Mouse (Mus musculus) kidney, adult 2 months (tissue): Measurements from ENCODE around the gene Paxip1. TPM values are rescaled to one million over a fixed set of nuclear protein-coding genes. Genes with fewer than 3 reads are reported as not detected.
A peak's percentile ranks its signal among the peaks of the same experiment; 100 is the strongest.

Source experiments
- DNase-seq: peaks from one replicate; pipeline ENCODE4 v3.0.0; 2021
- H3K27ac ChIP-seq: fragments of 200-500 bp; 2 replicates; pipeline ENCODE4 v1.5.1; 2012; ENCODE audit warnings: low read depth, low read length, control low read depth, inconsistent platforms; ENCODE audit not compliant: insufficient read depth
- H3K27me3 ChIP-seq: fragments of 200-500 bp; replicated peaks from 2 replicates; pipeline ENCODE4 v1.6.1; 2012; ENCODE audit warnings: mild to moderate bottlenecking, moderate library complexity, low read length, inconsistent platforms; ENCODE audit not compliant: control insufficient read depth, insufficient read depth
- H3K36me3 ChIP-seq: fragments of 200-500 bp; 2 replicates; pipeline ENCODE4 v1.6.1; 2012; ENCODE audit warnings: mild to moderate bottlenecking, moderate library complexity, low read length, inconsistent platforms; ENCODE audit not compliant: control insufficient read depth, insufficient read depth
- H3K4me1 ChIP-seq: fragments of 200-500 bp; 2 replicates; pipeline ENCODE4 v1.6.1; 2011; ENCODE audit warnings: low read length; ENCODE audit not compliant: control insufficient read depth, insufficient read depth
- H3K4me3 ChIP-seq: fragments of 200-500 bp; 2 replicates; pipeline ENCODE4 v1.5.1; 2011; ENCODE audit warnings: mild to moderate bottlenecking, low read depth, low read length, control low read depth; ENCODE audit not compliant: insufficient read depth
- CTCF ChIP-seq: fragments of 200-500 bp; conservative IDR thresholded peaks from 2 replicates; pipeline ENCODE4 v1.5.1; 2011; ENCODE audit warnings: low read depth, mild to moderate bottlenecking, control low read depth, low read length, moderate library complexity, mixed read lengths; ENCODE audit not compliant: insufficient read depth, insufficient read length
- POLR2A ChIP-seq: fragments of 200-500 bp; IDR thresholded peaks from one replicate; pipeline ENCODE4 v1.6.1; 2011; ENCODE audit warnings: low read depth, low read length, control low read depth
- WGBS: fragments of 180-500 bp; shearing (Covaris S2); methylation state at CpG from one replicate; pipeline ENCODE4 v1.1.7; 2018; 5-methylcytosine and 5-hydroxymethylcytosine counted together
- polyA plus RNA-seq: library from polyadenylated mRNA; depleted of rRNA; stranded (reverse); fragments of >200 nt; gene quantifications from 2 replicates; pipeline ENCODE4 v1.2.3, GENCODE M21; 2012; rRNA removed

The Paxip1 gene
- 18.1 and 18.6 TPM in 2 replicates for polyA plus RNA-seq

DNA sequence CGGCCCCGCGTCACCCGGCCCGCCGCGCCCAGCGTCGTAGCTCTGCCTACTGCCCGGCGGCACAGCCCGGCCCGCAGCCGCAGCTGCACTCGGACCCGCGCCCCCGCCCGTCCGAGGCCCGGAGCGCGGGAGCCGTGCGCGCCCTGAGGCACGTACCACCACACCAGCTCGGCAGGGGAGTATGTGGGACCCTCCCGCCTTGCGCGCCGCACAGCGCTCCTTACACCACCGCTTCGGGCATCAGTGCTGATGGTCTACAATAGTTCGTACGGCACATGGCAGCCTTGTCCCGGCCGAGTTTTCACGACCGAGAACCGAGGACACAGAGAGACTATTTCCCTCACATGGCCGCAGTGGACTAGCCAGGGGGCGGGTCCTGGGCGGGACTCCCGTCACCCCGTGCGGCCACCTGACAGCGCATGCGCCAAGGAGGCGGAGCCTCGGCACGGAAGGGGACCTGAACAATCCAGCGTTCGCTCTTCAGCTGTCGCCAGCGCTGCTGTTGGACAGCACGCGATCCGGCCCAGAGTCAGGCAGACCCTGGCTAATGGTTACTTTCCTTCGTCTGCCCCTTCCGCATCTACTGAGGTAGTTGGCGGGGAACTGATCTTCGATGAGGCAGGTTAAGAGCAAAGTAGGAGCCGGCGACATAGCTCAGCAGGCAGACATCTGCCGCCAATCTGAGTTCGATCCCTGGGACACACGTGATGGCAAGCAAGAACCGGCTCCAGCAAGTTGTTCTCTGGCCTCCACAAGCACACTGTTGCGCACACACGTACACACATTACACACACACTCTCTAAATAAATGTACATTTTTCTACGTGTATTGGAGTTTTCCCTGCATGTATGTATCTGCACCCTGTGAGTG lies at the start of gene Paxip1:
Paxip1 (minus strand) TSS at position 389 of the 870 bp plus-strand sequence.
- H3K27me3 ChIP-seq: no peaks in the 10 kb centered on the region
- DNase-seq: peak; percentile 98
- peaks cover 5% of the 10 kb centered on the region; the same call in 1 of the 2 replicates for H3K4me1 ChIP-seq
- under 1% methylated on average over 73 of the region's 73 CpGs for WGBS
- peak; percentile 99 for TF ChIP-seq POLR2A
- TF ChIP-seq CTCF: no peak
- H3K4me3 ChIP-seq: peak within 1 kb of the TSS; percentile 58
- H3K36me3 ChIP-seq: peaks cover 2% of the 10 kb centered on the region; the same call in 1 of the 2 replicates
- H3K27ac ChIP-seq: peak within 1 kb of the TSS; percentile 94

DNA sequence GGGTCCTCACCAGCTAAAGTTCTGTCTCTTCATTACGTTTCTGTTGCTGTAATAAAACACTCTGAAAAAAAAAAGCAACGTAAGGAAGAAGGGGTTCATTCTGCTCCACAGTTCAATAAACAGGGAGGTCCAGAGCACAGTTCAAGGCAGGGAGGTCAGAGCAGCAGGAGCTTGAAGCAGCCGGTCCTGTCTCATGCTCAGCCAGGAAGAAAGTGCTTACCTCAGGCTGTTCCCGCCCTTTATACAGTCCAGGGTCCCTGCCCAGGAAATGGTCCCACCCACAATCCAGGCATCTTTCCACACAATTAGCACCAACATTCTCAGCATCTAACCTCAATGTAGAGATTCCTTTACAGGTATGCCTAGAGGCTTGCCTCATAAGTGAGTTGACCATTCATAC lies 46.6 kb upstream of the Paxip1 start:
- Histone ChIP-seq H3K27me3 (no peaks in the 10 kb centered on the region), H3K4me1 (no peaks in the 10 kb centered on the region), H3K4me3 (no peak overlapping the region), H3K36me3 (no peaks in the 10 kb centered on the region), H3K27ac (no peak overlapping the region)
- no peak for TF ChIP-seq POLR2A
- no peak for TF ChIP-seq CTCF
- DNase-seq: peak; percentile 74
- 10% methylated on average over 4 of the region's 4 CpGs for WGBS

DNA sequence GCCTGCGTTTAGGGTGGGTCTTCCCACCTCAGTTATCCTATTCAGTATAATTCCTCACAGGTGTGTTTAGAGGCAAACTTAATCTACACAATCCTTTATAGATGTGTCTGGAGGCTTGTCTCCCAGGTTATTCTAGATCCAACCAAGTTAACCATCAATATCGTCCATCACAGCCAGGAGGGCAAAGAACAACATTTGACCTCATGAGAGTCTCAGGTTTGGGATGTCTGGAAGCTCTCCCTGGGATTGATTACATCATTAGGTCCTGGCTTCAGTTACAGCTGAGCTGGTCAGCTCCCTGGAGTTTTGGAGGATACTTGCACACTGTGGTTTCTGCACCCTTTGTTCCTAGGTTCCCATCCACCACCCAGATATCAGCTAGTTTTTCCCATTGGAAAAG lies 43.6 kb upstream of the Paxip1 start:
- 55% methylated on average over 2 of the region's 2 CpGs for WGBS
- no peak overlapping the region for H3K27ac ChIP-seq
- H3K4me3 ChIP-seq: no peak overlapping the region
- TF ChIP-seq POLR2A: no peak
- no peak for TF ChIP-seq CTCF
- H3K4me1 ChIP-seq: no peaks in the 10 kb centered on the region
- no peaks in the 10 kb centered on the region for H3K36me3 ChIP-seq
- peak; percentile 54 for DNase-seq
- no peaks in the 10 kb centered on the region for H3K27me3 ChIP-seq

- Histone ChIP-seq H3K27me3 (no peaks in the 10 kb centered on the region), H3K4me1 (no peaks in the 10 kb centered on the region), H3K27ac (peak overlapping the region; percentile 45; the same call in 1 of the 2 replicates), H3K4me3 (no peak overlapping the region), H3K36me3 (no peaks in the 10 kb centered on the region)
- TF ChIP-seq CTCF: no peak
- no peak for TF ChIP-seq POLR2A
- peak; percentile 72 for DNase-seq
- 17% methylated on average over 7 of the region's 7 CpGs for WGBS
Observed at GRCm38 (mm10) chr5:27827971-27828370, 36.5 kb upstream of the Paxip1 start.

DNA sequence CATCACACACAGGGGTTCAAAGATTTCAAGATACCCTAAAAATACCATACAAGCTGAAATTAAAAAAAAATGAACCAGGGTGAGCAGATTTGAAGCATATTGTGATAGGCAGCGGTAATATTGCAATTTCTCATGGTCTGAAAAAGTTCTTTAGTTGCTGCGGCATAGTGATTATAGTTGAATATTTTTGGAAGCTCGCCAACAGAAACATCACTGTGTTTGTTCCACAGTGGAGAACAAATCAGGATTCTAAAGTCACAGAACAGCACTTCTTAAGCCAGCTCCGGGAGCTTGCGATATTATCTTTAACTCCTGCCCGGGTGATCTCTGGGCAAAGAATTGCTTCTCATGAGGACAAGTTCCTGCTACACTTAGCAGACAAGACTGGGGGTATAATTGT lies 29.7 kb upstream of the Paxip1 start:
- no peak for DNase-seq
- H3K4me3 ChIP-seq: no peak overlapping the region
- H3K27me3 ChIP-seq: no peaks in the 10 kb centered on the region
- no peak overlapping the region for H3K27ac ChIP-seq
- H3K36me3 ChIP-seq: no peaks in the 10 kb centered on the region
- WGBS: 50% methylated on average over 6 of the region's 6 CpGs
- no peak for TF ChIP-seq CTCF
- TF ChIP-seq POLR2A: no peak
- no peaks in the 10 kb centered on the region for H3K4me1 ChIP-seq

GRCm38 (mm10) chr5:27818840-27819672 lies 27.6 kb upstream of the Paxip1 start:
- H3K36me3 ChIP-seq: no peaks in the 10 kb centered on the region
- no peak overlapping the region for H3K4me3 ChIP-seq
- H3K27ac ChIP-seq: no peak overlapping the region
- DNase-seq: no peak
- WGBS: 69% methylated on average over 3 of the region's 3 CpGs
- H3K4me1 ChIP-seq: no peaks in the 10 kb centered on the region
- no peaks in the 10 kb centered on the region for H3K27me3 ChIP-seq
- TF ChIP-seq POLR2A: no peak
- TF ChIP-seq CTCF: no peak

DNA sequence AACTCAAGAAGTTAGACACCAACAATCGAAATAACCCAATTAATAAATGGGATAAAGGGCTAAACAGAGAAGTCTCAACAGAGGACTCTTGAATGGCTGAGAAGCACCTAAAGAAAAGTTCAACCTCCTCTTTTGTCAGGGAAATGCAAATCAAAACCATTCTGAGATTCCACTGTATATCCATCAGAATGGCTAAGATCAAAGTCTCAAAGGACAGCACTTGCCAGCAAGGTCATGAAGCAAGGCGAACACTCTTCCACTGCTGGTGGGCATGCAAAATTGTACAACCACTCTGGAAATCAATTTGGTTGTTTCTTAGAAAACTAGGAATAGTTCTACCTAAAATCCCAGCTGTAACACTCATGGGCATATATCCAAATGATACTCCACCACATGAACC lies 22.8 kb upstream of the Paxip1 start:
- 90% methylated on average over 2 of the region's 2 CpGs for WGBS
- TF ChIP-seq CTCF (no peak), POLR2A (no peak)
- Histone ChIP-seq H3K4me1 (no peaks in the 10 kb centered on the region), H3K27ac (no peak overlapping the region), H3K4me3 (no peak overlapping the region), H3K36me3 (no peaks in the 10 kb centered on the region), H3K27me3 (no peaks in the 10 kb centered on the region)
- DNase-seq: no peak
